In the genomic region with DNA sequence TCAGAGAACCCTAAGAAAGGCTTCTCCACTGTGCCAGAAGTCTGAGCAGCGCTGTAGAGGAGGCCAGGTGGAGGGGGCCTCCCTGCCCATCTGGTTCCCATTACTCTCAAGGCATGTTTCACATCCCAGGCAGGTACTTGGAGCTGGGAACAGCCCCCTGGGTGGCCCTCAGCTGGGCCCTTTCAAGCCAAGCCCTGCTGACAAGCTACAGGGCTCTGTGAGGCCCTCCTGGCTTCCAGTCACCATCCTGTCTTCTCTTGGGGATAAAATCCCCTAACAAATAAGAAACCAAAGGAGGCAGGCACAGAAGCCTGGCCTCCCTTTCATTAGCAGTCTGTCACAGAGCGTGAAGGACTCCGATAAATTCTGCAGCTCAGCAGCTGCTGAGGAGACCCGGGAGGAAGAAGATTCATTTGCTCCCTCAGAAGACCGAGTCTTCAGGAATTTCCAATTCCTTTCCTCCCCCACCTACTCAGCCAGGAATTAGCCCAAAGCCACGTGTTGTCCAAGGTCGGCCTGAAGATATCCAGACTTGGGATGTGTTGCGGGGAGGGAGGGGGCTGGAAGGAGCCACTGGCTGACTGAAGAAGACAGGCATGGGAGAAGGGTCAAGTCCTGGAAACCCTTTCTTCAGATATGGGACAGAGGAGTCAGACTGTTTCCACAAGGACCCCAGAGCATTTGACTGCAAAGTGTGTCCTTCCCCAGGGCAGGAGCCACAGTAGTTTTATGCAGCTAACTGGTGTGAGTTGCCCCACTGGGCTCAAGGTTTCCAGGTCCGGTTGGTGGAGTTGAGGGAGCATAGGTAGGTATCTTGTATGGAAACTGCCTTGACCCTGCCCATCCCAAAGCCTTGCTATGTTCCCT, we compare ENCODE assay signal across 10 mouse cellular contexts.
DNase-seq lines count a peak whose midpoint lies in the region; ATAC-seq lines count a peak whose summit lies in the region.
"Had no signal": no experiment of that assay in that cellular context is flagged by ENCODE, and none has a peak within 500 bp of the region (broad histone marks: within the 10 kb centered on the region; RNA-seq: fewer than 3 reads in every experiment).

No protein-coding gene starts in this region.

- no peak for DNase-seq in kidney, adult 9 months
- peak; percentile 84 for DNase-seq in embryonic facial prominence, embryonic 14.5 days (ENCODE audit: low spot score)
- DNase-seq in limb, embryonic 10.5 days (ENCODE audit: low spot score): peak; percentile 92
- peak; percentile 19 for DNase-seq in ovary, postnatal 14 days (ENCODE audit: low spot score)
- no peak for DNase-seq in urinary bladder, postnatal 36 days (ENCODE audit: low spot score in 2 of 2)
- no peak for DNase-seq in thymus, postnatal 36 days
- DNase-seq: kidney, postnatal 25 days; thymus, adult 18-20 months had no signal

- H3K4me2 ChIP-seq in kidney, embryonic 14.5 days (replicated peaks; ENCODE audit: low read depth, low read length): no peak overlapping the region
- H3K4me2 ChIP-seq in embryonic facial prominence, embryonic 14.5 days (ENCODE audit: low read depth, low read length): no peak overlapping the region; the same call in 1 of the 2 replicates

- no peak overlapping the region for H3K4me3 ChIP-seq in kidney, embryonic 14.5 days (ENCODE audit: low read length)
- H3K4me3 ChIP-seq in embryonic facial prominence, embryonic 14.5 days (ENCODE audit: low read depth, low read length): no peak overlapping the region
- peak overlapping the region; percentile 27; the same call in 1 of the 2 replicates for H3K4me3 ChIP-seq in limb, embryonic 10.5 days

- H3K36me3 ChIP-seq in kidney, embryonic 14.5 days (ENCODE audit: control insufficient read depth, insufficient read depth, low read length): no peaks in the 10 kb centered on the region
- no peaks in the 10 kb centered on the region for H3K36me3 ChIP-seq in embryonic facial prominence, embryonic 14.5 days (ENCODE audit: control insufficient read depth, insufficient read depth, low read length)
- no peaks in the 10 kb centered on the region for H3K36me3 ChIP-seq in limb, embryonic 10.5 days

- WGBS in kidney, embryonic 14.5 days: 19% methylated on average over 9 of the region's 9 CpGs
- WGBS in embryonic facial prominence, embryonic 14.5 days: 17% methylated on average over 9 of the region's 9 CpGs
- 12% methylated on average over 9 of the region's 9 CpGs for WGBS in limb, embryonic 10.5 days

- H3K9ac ChIP-seq in kidney, embryonic 14.5 days (ENCODE audit: low read depth, low read length): no peak overlapping the region
- H3K9ac ChIP-seq in embryonic facial prominence, embryonic 14.5 days (ENCODE audit: low read depth, low read length): 0 out of 2 replicates have a peak overlapping the region, but pooled peaks have one; percentile 36

- no peaks in the 10 kb centered on the region for H3K27me3 ChIP-seq in kidney, embryonic 14.5 days (ENCODE audit: control insufficient read depth, insufficient read depth, low read length)
- H3K27me3 ChIP-seq in embryonic facial prominence, embryonic 14.5 days (replicated peaks; ENCODE audit: control insufficient read depth, insufficient read depth, low read length): no peaks in the 10 kb centered on the region
- peaks cover 88% of the 10 kb centered on the region for H3K27me3 ChIP-seq in limb, embryonic 10.5 days (ENCODE audit: low read depth, poor library complexity, severe bottlenecking)

- no peaks in the 10 kb centered on the region for H3K9me3 ChIP-seq in kidney, embryonic 14.5 days (ENCODE audit: control insufficient read depth, low read length)
- no peaks in the 10 kb centered on the region for H3K9me3 ChIP-seq in embryonic facial prominence, embryonic 14.5 days (ENCODE audit: control insufficient read depth, low read length)
- no peaks in the 10 kb centered on the region for H3K9me3 ChIP-seq in limb, embryonic 10.5 days (replicated peaks)

- H3K27ac ChIP-seq in kidney, embryonic 14.5 days (ENCODE audit: low read depth, low read length): peak overlapping the region; percentile 49
- H3K27ac ChIP-seq in embryonic facial prominence, embryonic 14.5 days (replicated peaks; ENCODE audit: low read depth, low read length): peak overlapping the region; percentile 64
- peak overlapping the region; percentile 50; the same call in 1 of the 2 replicates for H3K27ac ChIP-seq in limb, embryonic 10.5 days

- peak; percentile 73 for ATAC-seq in kidney, embryonic 14.5 days (ENCODE audit: low FRiP score, low TSS enrichment)
- peak; percentile 81 for ATAC-seq in embryonic facial prominence, embryonic 14.5 days (ENCODE audit: low read depth)
- ATAC-seq in erythroblast, adult 5-6 weeks (replicated peaks; ENCODE audit: low FRiP score, poor library complexity, severe bottlenecking): no peak

- H3K4me1 ChIP-seq in kidney, embryonic 14.5 days (ENCODE audit: control insufficient read depth, insufficient read depth, low read length): peaks cover 20% of the 10 kb centered on the region
- peaks cover 25% of the 10 kb centered on the region for H3K4me1 ChIP-seq in embryonic facial prominence, embryonic 14.5 days (ENCODE audit: control insufficient read depth, insufficient read depth, low read length)
- peaks cover 58% of the 10 kb centered on the region for H3K4me1 ChIP-seq in limb, embryonic 10.5 days

Comparison
In these comparisons a context has a peak if more than half of its experiments do, and no peak if none do; other contexts are left out.
1. DNase-seq: peak in embryonic facial prominence, embryonic 14.5 days (single experiment), limb, embryonic 10.5 days (single experiment) and ovary, postnatal 14 days (single experiment); none in kidney, adult 9 months (single experiment), urinary bladder, postnatal 36 days (0 of 2) and thymus, postnatal 36 days (0 of 2).
2. Peak in every context shown above with its lines, with median percentiles within 50 percentile points of each other: H3K27ac ChIP-seq.